9 mouse cellular contexts compared by ENCODE assay signal in genomic region chr1:20058245-20058644, GRCm38 (mm10).
DNase-seq lines count a peak whose midpoint lies in the region; ATAC-seq and TF ChIP-seq lines count a peak whose summit lies in the region.
"Had no signal": no experiment of that assay in that cellular context is flagged by ENCODE, and none has a peak within 500 bp of the region (broad histone marks: within the 10 kb centered on the region; RNA-seq: fewer than 3 reads in every experiment).

No protein-coding gene starts in this region.

- intact Hi-C loops in heart, postnatal 10 days (cut with DNase I), result no loop called here

- no peak; the same call in 1 of the 2 replicates for ATAC-seq in midbrain, postnatal 0 days (ENCODE audit: low FRiP score)
- ATAC-seq in forebrain, embryonic 15.5 days (replicated peaks), result no peak

- WGBS in heart, embryonic 10.5 days, result 59% methylated on average over 3 of the region's 3 CpGs
- WGBS in midbrain, postnatal 0 days, result 60% methylated on average over 3 of the region's 3 CpGs
- 73% methylated on average over 3 of the region's 3 CpGs for WGBS in forebrain, embryonic 15.5 days

- no peak overlapping the region for H3K4me3 ChIP-seq in heart, embryonic 10.5 days
- H3K4me3 ChIP-seq in midbrain, postnatal 0 days (ENCODE audit: low read depth, low read length), result no peak overlapping the region
- no peak overlapping the region for H3K4me3 ChIP-seq in forebrain, embryonic 15.5 days

- no peak overlapping the region for H3K4me2 ChIP-seq in midbrain, postnatal 0 days (ENCODE audit: low read depth, low read length, poor library complexity, severe bottlenecking)
- H3K4me2 ChIP-seq in forebrain, embryonic 15.5 days (replicated peaks), result no peak overlapping the region

- H3K36me3 ChIP-seq in heart, embryonic 10.5 days, result no peaks in the 10 kb centered on the region
- no peaks in the 10 kb centered on the region for H3K36me3 ChIP-seq in midbrain, postnatal 0 days (ENCODE audit: insufficient read depth, low read length)
- H3K36me3 ChIP-seq in forebrain, embryonic 15.5 days, result no peaks in the 10 kb centered on the region

- no peaks in the 10 kb centered on the region for H3K27me3 ChIP-seq in heart, embryonic 10.5 days (ENCODE audit: insufficient read depth, poor library complexity, severe bottlenecking)
- H3K27me3 ChIP-seq in midbrain, postnatal 0 days (ENCODE audit: insufficient read depth, low read length), result no peaks in the 10 kb centered on the region
- no peaks in the 10 kb centered on the region for H3K27me3 ChIP-seq in forebrain, embryonic 15.5 days
- H3K27me3 ChIP-seq: CH12.LX had no signal

- H3K4me1 ChIP-seq in heart, embryonic 10.5 days, result no peaks in the 10 kb centered on the region
- no peaks in the 10 kb centered on the region for H3K4me1 ChIP-seq in midbrain, postnatal 0 days (ENCODE audit: insufficient read depth, low read length)
- no peaks in the 10 kb centered on the region for H3K4me1 ChIP-seq in forebrain, embryonic 15.5 days

- H3K27ac ChIP-seq in heart, embryonic 10.5 days, result no peak overlapping the region
- H3K27ac ChIP-seq in midbrain, postnatal 0 days (ENCODE audit: low read depth, low read length), result no peak overlapping the region
- no peak overlapping the region for H3K27ac ChIP-seq in forebrain, embryonic 15.5 days (replicated peaks)

- no peaks in the 10 kb centered on the region for H3K9me3 ChIP-seq in heart, embryonic 10.5 days
- no peaks in the 10 kb centered on the region for H3K9me3 ChIP-seq in midbrain, postnatal 0 days (ENCODE audit: low read length)
- H3K9me3 ChIP-seq in forebrain, embryonic 15.5 days, result no peaks in the 10 kb centered on the region

- peak; percentile 45 to 71 for DNase-seq in heart, adult 18-20 months
- no peak for DNase-seq in heart, embryonic 10.5 days (ENCODE audit: low spot score)
- DNase-seq in 3T3-L1 (ENCODE audit: low read depth, low spot score), result peak; percentile 8
- peak; percentile 3 to 16 for DNase-seq in cerebellum, postnatal 36 days
- DNase-seq in heart, postnatal 10 days, result peak; percentile 68 to 80
- peak; percentile 39 for DNase-seq in midbrain, postnatal 0 days (ENCODE audit: low spot score)
- DNase-seq in yolk sac, embryonic 10.5 days (ENCODE audit: low spot score), result no peak

- TF ChIP-seq CTCF in midbrain, postnatal 0 days (IDR thresholded peaks at IDR 0.05), result no peak

- H3K9ac ChIP-seq in midbrain, postnatal 0 days (replicated peaks; ENCODE audit: low read length, poor library complexity, severe bottlenecking), result no peak overlapping the region
- H3K9ac ChIP-seq in forebrain, embryonic 15.5 days (replicated peaks), result no peak overlapping the region

Comparison
In these comparisons a context has a peak if more than half of its experiments do, and no peak if none do; other contexts are left out.
1. DNase-seq: peak in heart, adult 18-20 months (2 of 2), 3T3-L1 (single experiment), cerebellum, postnatal 36 days (2 of 2), heart, postnatal 10 days (2 of 2) and midbrain, postnatal 0 days (single experiment); none in heart, embryonic 10.5 days (single experiment) and yolk sac, embryonic 10.5 days (single experiment).